Mouse (Mus musculus) midbrain, embryonic 12.5 days (tissue): ENCODE results near the gene Foxn1. TPM values are rescaled to one million over a fixed set of nuclear protein-coding genes. Genes with fewer than 3 reads are reported as not detected.

Experiments
- ATAC-seq: fragments of 200-750 bp; cut with Nextera tagmentation; 2 replicates; pipeline ENCODE4 v1.8.0; 2017; ENCODE audit warnings: low read depth, moderate TSS enrichment, moderate library complexity; ENCODE audit not compliant: low FRiP score
- H3K27ac ChIP-seq: fragments of 300-500 bp; sonication (generic); replicated peaks from 2 replicates; pipeline ENCODE4 v1.5.1; 2016; ENCODE audit warnings: mild to moderate bottlenecking
- H3K27me3 ChIP-seq: fragments of 300-500 bp; sonication (generic); 2 replicates; pipeline ENCODE4 v1.6.1; 2016; ENCODE audit warnings: mild to moderate bottlenecking
- H3K36me3 ChIP-seq: fragments of 300-500 bp; sonication (generic); 2 replicates; pipeline ENCODE4 v1.6.1; 2016
- H3K4me1 ChIP-seq: fragments of 300-500 bp; sonication (generic); 2 replicates; pipeline ENCODE4 v1.6.1; 2016
- H3K4me2 ChIP-seq: fragments of 300-500 bp; sonication (generic); replicated peaks from 2 replicates; pipeline ENCODE4 v1.6.1; 2016; ENCODE audit warnings: mild to moderate bottlenecking, moderate library complexity
- H3K4me3 ChIP-seq: fragments of 300-500 bp; sonication (generic); 2 replicates; pipeline ENCODE4 v1.5.1; 2016; ENCODE audit warnings: mild to moderate bottlenecking
- H3K9ac ChIP-seq: fragments of 300-500 bp; sonication (generic); replicated peaks from 2 replicates; pipeline ENCODE4 v1.6.1; 2016; ENCODE audit warnings: mild to moderate bottlenecking, moderate library complexity
- H3K9me3 ChIP-seq: fragments of 300-500 bp; sonication (generic); 2 replicates; pipeline ENCODE4 v1.6.1; 2016; ENCODE audit warnings: mild to moderate bottlenecking
- WGBS: fragments of 180-500 bp; shearing (Covaris S2); methylation state at CpG from one replicate; pipeline ENCODE4 v1.1.7; 2016; 5-methylcytosine and 5-hydroxymethylcytosine counted together
- polyA plus RNA-seq: library from polyadenylated mRNA; unstranded; fragments of >200 nt; fragmentation: Nextera tagmentation; extraction: Ambion mirVana; gene quantifications from 2 replicates; pipeline ENCODE4 v1.2.1, GENCODE M21; 2016

Foxn1 gene
- not detected in 2 replicates for polyA plus RNA-seq

- no peak for ATAC-seq
- Histone ChIP-seq H3K36me3 (no peaks in the 10 kb centered on the region), H3K27ac (no peak within 1 kb of the TSS), H3K4me1 (no peaks in the 10 kb centered on the region), H3K4me2 (no peak within 1 kb of the TSS), H3K4me3 (no peak within 1 kb of the TSS), H3K27me3 (no peaks in the 10 kb centered on the region; the same call in 1 of the 2 replicates), H3K9ac (no peak within 1 kb of the TSS), H3K9me3 (no peaks in the 10 kb centered on the region)
- WGBS = 84% methylated on average over 14 of the region's 14 CpGs
Observed at GRCm38 (mm10) chr11:78386508-78387043, at the start of gene Foxn1. Gene Foxn1, minus strand, starts transcription at chr11:78386558.

GRCm38 (mm10) chr11:78435776-78436349, 49.5 kb upstream of the Foxn1 start:
- Histone ChIP-seq H3K36me3 (no peaks in the 10 kb centered on the region), H3K27me3 (no peaks in the 10 kb centered on the region), H3K9ac (no peak overlapping the region), H3K4me1 (0 out of 2 replicates have a peak, but pooled peaks cover 7% of the 10 kb centered on the region), H3K4me2 (peak overlapping the region; percentile 13; the same call in 1 of the 2 replicates), H3K27ac (no peak overlapping the region), H3K9me3 (no peaks in the 10 kb centered on the region), H3K4me3 (no peak overlapping the region)
- 9% methylated on average over 19 of the region's 19 CpGs for WGBS
- no peak for ATAC-seq

- Histone ChIP-seq H3K4me2 (no peak overlapping the region), H3K4me1 (0 out of 2 replicates have a peak, but pooled peaks cover 7% of the 10 kb centered on the region), H3K4me3 (no peak overlapping the region), H3K9me3 (no peaks in the 10 kb centered on the region), H3K36me3 (no peaks in the 10 kb centered on the region), H3K27me3 (no peaks in the 10 kb centered on the region), H3K27ac (no peak overlapping the region), H3K9ac (no peak overlapping the region)
- ATAC-seq = no peak
- WGBS = 80% methylated on average over 4 of the region's 4 CpGs
Observed at GRCm38 (mm10) chr11:78434052-78434451, 47.7 kb upstream of the Foxn1 start.

- Histone ChIP-seq H3K4me1 (0 out of 2 replicates have a peak, but pooled peaks cover 5% of the 10 kb centered on the region), H3K36me3 (no peaks in the 10 kb centered on the region), H3K4me3 (no peak overlapping the region), H3K27ac (no peak overlapping the region), H3K4me2 (no peak overlapping the region), H3K9me3 (no peaks in the 10 kb centered on the region), H3K9ac (no peak overlapping the region), H3K27me3 (no peaks in the 10 kb centered on the region)
- no peak for ATAC-seq
- 94% methylated on average over 10 of the region's 10 CpGs for WGBS
Observed at GRCm38 (mm10) chr11:78431176-78431575, 44.8 kb upstream of the Foxn1 start.

GRCm38 (mm10) chr11:78430195-78430878, 44.0 kb upstream of the Foxn1 start:
- H3K9ac ChIP-seq = no peak overlapping the region

GRCm38 (mm10) chr11:78428309-78428708, 42.0 kb upstream of the Foxn1 start:
- 72% methylated on average over 5 of the region's 5 CpGs for WGBS
- Histone ChIP-seq H3K36me3 (no peaks in the 10 kb centered on the region), H3K9me3 (no peaks in the 10 kb centered on the region)

More at GRCm38 (mm10) chr11:78430195-78430878, 44.0 kb upstream of the Foxn1 start:
- no peaks in the 10 kb centered on the region for H3K4me1 ChIP-seq
- WGBS = 56% methylated on average over 11 of the region's 11 CpGs
- H3K27me3 ChIP-seq = no peaks in the 10 kb centered on the region
- no peak for ATAC-seq
- no peak overlapping the region for H3K4me2 ChIP-seq
- H3K27ac ChIP-seq = no peak overlapping the region
- H3K4me3 ChIP-seq = no peak overlapping the region
- H3K9me3 ChIP-seq = no peaks in the 10 kb centered on the region
- no peaks in the 10 kb centered on the region for H3K36me3 ChIP-seq

GRCm38 (mm10) chr11:78427655-78428054, 41.3 kb upstream of the Foxn1 start:
- Histone ChIP-seq H3K4me1 (no peaks in the 10 kb centered on the region), H3K36me3 (no peaks in the 10 kb centered on the region), H3K4me2 (no peak overlapping the region), H3K9me3 (no peaks in the 10 kb centered on the region), H3K9ac (no peak overlapping the region), H3K27me3 (no peaks in the 10 kb centered on the region; the same call in 1 of the 2 replicates), H3K4me3 (no peak overlapping the region), H3K27ac (no peak overlapping the region)
- 97% methylated on average over 6 of the region's 6 CpGs for WGBS
- ATAC-seq = no peak

More at GRCm38 (mm10) chr11:78428309-78428708, 42.0 kb upstream of the Foxn1 start:
- no peak for ATAC-seq
- no peaks in the 10 kb centered on the region; the same call in 1 of the 2 replicates for H3K27me3 ChIP-seq
- no peaks in the 10 kb centered on the region for H3K4me1 ChIP-seq
- no peak overlapping the region for H3K27ac ChIP-seq
- H3K9ac ChIP-seq = no peak overlapping the region
- H3K4me2 ChIP-seq = no peak overlapping the region
- H3K4me3 ChIP-seq = no peak overlapping the region

GRCm38 (mm10) chr11:78425572-78425971, 39.2 kb upstream of the Foxn1 start:
- H3K9me3 ChIP-seq = no peaks in the 10 kb centered on the region
- 96% methylated on average over 1 of the region's 1 CpGs for WGBS
- no peaks in the 10 kb centered on the region; the same call in 1 of the 2 replicates for H3K27me3 ChIP-seq
- H3K4me3 ChIP-seq = no peak overlapping the region
- no peak for ATAC-seq
- no peaks in the 10 kb centered on the region for H3K36me3 ChIP-seq
- no peak overlapping the region for H3K4me2 ChIP-seq
- no peak overlapping the region for H3K27ac ChIP-seq
- H3K4me1 ChIP-seq = no peaks in the 10 kb centered on the region
- no peak overlapping the region for H3K9ac ChIP-seq

- H3K9me3 ChIP-seq = no peaks in the 10 kb centered on the region
- H3K9ac ChIP-seq = no peak overlapping the region
- no peak overlapping the region for H3K27ac ChIP-seq
- H3K4me2 ChIP-seq = no peak overlapping the region
- no peaks in the 10 kb centered on the region; the same call in 1 of the 2 replicates for H3K27me3 ChIP-seq
- 80% methylated on average over 2 of the region's 2 CpGs for WGBS
- H3K4me1 ChIP-seq = no peaks in the 10 kb centered on the region
- ATAC-seq = no peak
- H3K4me3 ChIP-seq = no peak overlapping the region
- H3K36me3 ChIP-seq = no peaks in the 10 kb centered on the region
Observed at GRCm38 (mm10) chr11:78424352-78424751, 38.0 kb upstream of the Foxn1 start.

GRCm38 (mm10) chr11:78422055-78422819, 35.9 kb upstream of the Foxn1 start, which contains the start of gene Slc13a2:
Gene Slc13a2, minus strand, starts transcription at chr11:78422217.
- H3K4me2 ChIP-seq = no peak within 1 kb of the TSS
- no peak within 1 kb of the TSS for H3K9ac ChIP-seq
- no peaks in the 10 kb centered on the region for H3K4me1 ChIP-seq
- H3K36me3 ChIP-seq = no peaks in the 10 kb centered on the region
- no peaks in the 10 kb centered on the region for H3K9me3 ChIP-seq
- H3K4me3 ChIP-seq = no peak within 1 kb of the TSS
- no peak for ATAC-seq
- WGBS = 32% methylated on average over 13 of the region's 13 CpGs
- no peak within 1 kb of the TSS for H3K27ac ChIP-seq
- no peaks in the 10 kb centered on the region; the same call in 1 of the 2 replicates for H3K27me3 ChIP-seq

- Histone ChIP-seq H3K36me3 (no peaks in the 10 kb centered on the region), H3K4me3 (no peak overlapping the region), H3K27me3 (no peaks in the 10 kb centered on the region; the same call in 1 of the 2 replicates), H3K9me3 (no peaks in the 10 kb centered on the region), H3K9ac (no peak overlapping the region), H3K27ac (no peak overlapping the region), H3K4me2 (no peak overlapping the region), H3K4me1 (no peaks in the 10 kb centered on the region)
- no peak for ATAC-seq
- 79% methylated on average over 13 of the region's 13 CpGs for WGBS
Observed at GRCm38 (mm10) chr11:78421201-78422009, 35.0 kb upstream of the Foxn1 start.
